Mouse (Mus musculus): ENCODE measurements around the gene Copg2.

Gene Copg2

GRCm38 (mm10) chr6:30896195-30896985, at the start of gene Copg2:
Copg2 (minus strand) TSS chr6:30896794.
- DNase-seq (ENCODE audit: low spot score in 2 of 2) = peak; percentile 91 to 95

GRCm38 (mm10) chr6:30939264-30939663, 42.7 kb upstream of the Copg2 start:
- DNase-seq (ENCODE audit: low spot score in 2 of 2) = no peak

GRCm38 (mm10) chr6:30922821-30923220, 26.2 kb upstream of the Copg2 start:
- DNase-seq (ENCODE audit: low spot score in 2 of 2) = no peak

GRCm38 (mm10) chr6:30921826-30922225, 25.2 kb upstream of the Copg2 start:
- DNase-seq (ENCODE audit: low spot score in 2 of 2) = peak in 1 of 2 experiments; percentile 31

- no peak for DNase-seq (ENCODE audit: low spot score in 2 of 2)
Observed at GRCm38 (mm10) chr6:30920834-30921675, 24.5 kb upstream of the Copg2 start.

GRCm38 (mm10) chr6:30915473-30915872, 18.9 kb upstream of the Copg2 start, which contains the start of gene Tsga13:
Tsga13 (minus strand) TSS chr6:30915573.
- DNase-seq (ENCODE audit: low spot score in 2 of 2) = no peak

GRCm38 (mm10) chr6:30907970-30908369, 11.4 kb upstream of the Copg2 start:
- no peak for DNase-seq (ENCODE audit: low spot score in 2 of 2)

- DNase-seq (ENCODE audit: low spot score in 2 of 2) = no peak
Observed at GRCm38 (mm10) chr6:30904911-30905310, 8.3 kb upstream of the Copg2 start.

GRCm38 (mm10) chr6:30904033-30904432, 7.4 kb upstream of the Copg2 start:
- DNase-seq (ENCODE audit: low spot score in 2 of 2) = no peak

- no peak for DNase-seq (ENCODE audit: low spot score in 2 of 2)
Observed at GRCm38 (mm10) chr6:30897520-30897919, 926 bp upstream of the Copg2 start.

GRCm38 (mm10) chr6:30896986-30897327, 363 bp upstream of the Copg2 start:
- DNase-seq (ENCODE audit: low spot score in 2 of 2) = no peak

GRCm38 (mm10) chr6:30895819-30896194, 787 bp downstream of the Copg2 start:
- peak in 1 of 2 experiments; percentile 1 for DNase-seq (ENCODE audit: low spot score in 2 of 2)

- no peak for DNase-seq (ENCODE audit: low spot score in 2 of 2)
Observed at GRCm38 (mm10) chr6:30893081-30893480, 3.5 kb downstream of the Copg2 start.

GRCm38 (mm10) chr6:30891761-30892160, 4.8 kb downstream of the Copg2 start:
- no peak for DNase-seq (ENCODE audit: low spot score in 2 of 2)

- DNase-seq (ENCODE audit: low spot score in 2 of 2) = no peak
Observed at GRCm38 (mm10) chr6:30884856-30885255, 11.7 kb downstream of the Copg2 start.

- DNase-seq (ENCODE audit: low spot score in 2 of 2) = no peak
Observed at GRCm38 (mm10) chr6:30883491-30883890, 13.1 kb downstream of the Copg2 start.

GRCm38 (mm10) chr6:30876661-30877060, 19.9 kb downstream of the Copg2 start:
- no peak for DNase-seq (ENCODE audit: low spot score in 2 of 2)

- DNase-seq (ENCODE audit: low spot score in 2 of 2) = no peak
Observed at GRCm38 (mm10) chr6:30866501-30866900, 30.1 kb downstream of the Copg2 start.

GRCm38 (mm10) chr6:30865031-30865678, 31.4 kb downstream of the Copg2 start:
- no peak for DNase-seq (ENCODE audit: low spot score in 2 of 2)

- peak in 1 of 2 experiments; percentile 7 for DNase-seq (ENCODE audit: low spot score in 2 of 2)
Observed at GRCm38 (mm10) chr6:30855956-30856355, 40.6 kb downstream of the Copg2 start.

GRCm38 (mm10) chr6:30855205-30855604, 41.4 kb downstream of the Copg2 start:
- DNase-seq (ENCODE audit: low spot score in 2 of 2) = no peak

GRCm38 (mm10) chr6:30849818-30850217, 46.8 kb downstream of the Copg2 start:
- no peak for DNase-seq (ENCODE audit: low spot score in 2 of 2)

Data from natural killer cell, adult 2 months (primary cell).